Mouse (Mus musculus) gonadal fat pad, adult 2 months (tissue): Measurements from ENCODE around the gene 4930412O13Rik. TPM values are rescaled to one million over a fixed set of nuclear protein-coding genes. Genes with fewer than 3 reads are reported as not detected.

Source experiments
- DNase-seq: peaks from one replicate; pipeline ENCODE4 v3.0.0-alpha.2; 2012; ENCODE audit warnings: low read depth
- polyA plus RNA-seq: library from polyadenylated mRNA; depleted of rRNA; stranded (reverse); fragments of >200 nt; gene quantifications from 2 replicates; pipeline ENCODE4 v1.2.3, GENCODE M21; 2012; rRNA removed

Gene 4930412O13Rik
- polyA plus RNA-seq, 1 experiment = 3.6 TPM

GRCm38 (mm10) chr2:9897846-9898245 is 16.8 kb downstream of the 4930412O13Rik start:
- no peak for DNase-seq

DNA sequence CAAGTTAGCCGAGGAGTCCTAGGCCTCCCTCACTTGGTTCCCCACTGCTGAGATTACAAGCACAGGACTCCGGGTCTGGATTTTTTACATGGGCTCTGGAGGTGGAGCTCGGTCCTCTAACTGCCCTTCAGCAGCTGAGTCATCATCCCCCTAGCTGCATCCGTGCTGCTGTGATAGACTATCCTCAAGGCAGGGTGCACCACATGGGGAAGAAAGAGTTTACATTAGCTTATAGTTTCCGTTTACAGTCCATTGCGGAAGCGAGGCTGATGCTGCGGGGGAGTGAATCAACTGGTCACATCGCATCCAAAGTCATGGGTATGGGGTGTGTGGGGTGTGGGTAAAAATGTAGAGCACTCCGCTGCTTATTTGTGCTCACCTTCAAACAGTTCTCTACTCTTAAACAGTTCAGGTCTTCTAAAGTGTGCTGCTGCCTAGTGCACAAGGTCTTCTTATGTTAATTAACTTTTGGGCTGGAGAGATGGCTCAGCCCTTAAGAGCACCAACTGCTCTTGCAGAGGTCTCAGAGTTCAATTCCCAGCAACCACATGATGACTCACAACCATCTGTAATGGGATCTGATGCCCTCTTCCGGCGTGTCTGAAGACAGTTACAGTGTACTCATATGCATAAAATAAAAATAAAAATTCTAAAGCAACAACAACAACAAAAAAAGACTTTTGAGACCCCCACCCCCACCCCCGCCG is 23.0 kb downstream of the 4930412O13Rik start:
- DNase-seq = no peak

GRCm38 (mm10) chr2:9905995-9906394 is 24.9 kb downstream of the 4930412O13Rik start:
- DNase-seq = no peak

DNA sequence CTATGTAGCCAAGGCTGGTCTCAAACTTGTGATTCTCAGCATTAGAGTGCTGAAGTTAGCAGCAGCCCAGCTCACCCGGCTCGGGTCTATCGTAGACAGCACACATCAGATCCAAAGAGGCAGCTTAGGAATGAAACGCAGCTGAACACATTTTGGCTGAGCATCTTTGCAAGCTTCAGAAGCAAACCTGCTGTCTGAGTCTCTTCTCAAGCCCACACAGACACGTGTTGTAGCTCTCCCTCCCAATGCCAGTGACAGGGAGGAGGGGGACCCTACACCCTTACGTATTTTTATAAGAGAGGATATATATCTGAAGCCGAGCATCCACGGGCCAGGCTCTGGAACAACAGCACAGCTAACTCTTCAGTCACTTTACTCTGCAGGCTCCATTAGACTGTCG is 36.5 kb downstream of the 4930412O13Rik start:
- DNase-seq = no peak

DNA sequence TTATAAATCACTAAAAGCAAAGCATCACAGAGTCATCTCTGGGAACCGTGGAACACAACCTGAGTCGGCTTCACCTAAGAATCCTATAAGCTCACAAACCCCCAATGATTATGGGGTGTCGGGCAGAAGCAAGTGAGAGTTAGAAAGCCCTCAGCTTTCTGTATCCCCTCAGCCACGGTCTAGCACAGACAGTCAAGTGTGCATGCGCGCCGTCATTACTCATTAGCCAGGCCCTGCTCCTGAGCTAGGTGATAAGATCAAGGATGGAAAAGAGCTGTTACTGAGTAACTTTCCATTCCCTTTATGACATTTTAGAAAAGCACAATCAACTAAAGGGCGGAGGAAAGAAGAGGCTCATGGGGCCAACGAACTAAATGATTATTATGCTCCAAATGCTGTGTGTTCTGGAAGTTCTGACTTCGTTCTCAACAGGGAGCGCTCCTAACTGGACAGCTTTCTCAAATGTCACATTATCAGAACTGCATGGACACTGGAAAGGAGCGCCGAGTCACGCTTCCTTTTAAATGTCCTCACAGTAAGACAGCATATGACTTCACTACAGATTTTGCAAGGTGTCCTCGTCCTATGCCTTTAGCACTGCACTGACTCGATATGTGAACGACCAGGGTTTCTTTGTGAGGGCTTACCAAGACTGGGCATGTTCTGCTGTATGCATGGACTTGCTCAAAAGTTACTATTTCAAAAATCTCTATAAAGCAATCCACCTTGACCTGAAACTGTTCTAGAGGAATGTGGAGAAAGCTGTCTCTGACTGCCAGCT is 37.8 kb downstream of the 4930412O13Rik start:
- no peak for DNase-seq

GRCm38 (mm10) chr2:9926194-9926904 is 45.3 kb downstream of the 4930412O13Rik start:
- DNase-seq = no peak

GRCm38 (mm10) chr2:9926905-9927283 is 45.8 kb downstream of the 4930412O13Rik start:
- DNase-seq = no peak

Other genes starting within 250 kb of the 4930412O13Rik start
- gene 9230102O04Rik, start 8.3 kb downstream of the 4930412O13Rik start, polyA plus RNA-seq = 4.4 and 5.7 TPM in 2 replicates
- 14.9 and 27.4 TPM in 2 replicates for gene Gata3, start 8.8 kb downstream of the 4930412O13Rik start, polyA plus RNA-seq
- gene Taf3, start 167.3 kb downstream of the 4930412O13Rik start, polyA plus RNA-seq = 7.7 and 8.8 TPM in 2 replicates
- 309 and 387 TPM in 2 replicates for gene Atp5c1, start 199.3 kb downstream of the 4930412O13Rik start, polyA plus RNA-seq
- gene Kin, start 199.3 kb downstream of the 4930412O13Rik start, polyA plus RNA-seq = 4.8 and 5.0 TPM in 2 replicates